Mouse (Mus musculus) adrenal gland, postnatal 4 days (tissue): ENCODE results near the gene Pus7l. TPM values are rescaled to one million over a fixed set of nuclear protein-coding genes. Genes with fewer than 3 reads are reported as not detected.
"Not testable (repeated sequence)": the region's sequence is repeated elsewhere in the genome, so short reads cannot be mapped to it uniquely, and the experiment has no call there.

Experiments used
- DNase-seq, 2 experiments: peaks; one replicate each; pipeline ENCODE4 v3.0.0; 2021 to 2022; ENCODE audit warnings: low spot score in 2 of 2, mixed read lengths in 2 of 2
- total RNA-seq, 2 experiments: library from RNA; stranded (reverse); gene quantifications; 2 replicates each; pipeline ENCODE4 v1.2.3; 2021

Pus7l gene
- total RNA-seq, 2 experiments from 2014 or later = 6.1 to 6.7 TPM

DNA sequence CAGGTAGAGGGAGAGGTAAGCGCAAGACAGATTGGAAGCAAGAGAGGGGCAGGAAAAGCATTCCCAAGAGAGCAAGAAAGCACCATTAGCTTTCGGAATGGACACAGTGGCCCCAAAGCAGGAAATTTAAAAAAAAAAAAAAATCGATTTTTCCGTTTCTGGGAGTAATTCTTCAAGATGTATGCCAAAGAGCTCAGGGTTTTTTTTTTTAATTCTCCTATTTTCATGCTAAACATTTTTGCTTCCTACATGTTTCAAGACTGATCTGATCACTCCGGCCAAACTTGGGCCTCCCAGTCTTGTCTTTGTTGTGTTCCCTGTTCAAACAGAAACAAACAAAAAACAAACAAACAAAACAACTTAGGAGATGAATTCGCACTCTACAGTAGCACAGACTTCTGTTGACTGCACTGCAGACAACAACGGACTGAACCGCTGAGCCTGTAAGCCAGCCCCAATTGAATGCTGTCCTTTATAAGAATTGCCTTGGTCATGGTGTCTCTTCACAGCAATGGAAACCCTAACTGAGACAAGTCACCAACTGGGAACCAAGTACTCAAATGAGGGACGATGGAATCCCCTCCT is 797 bp upstream of the Pus7l start:
- DNase-seq = no peak

DNA sequence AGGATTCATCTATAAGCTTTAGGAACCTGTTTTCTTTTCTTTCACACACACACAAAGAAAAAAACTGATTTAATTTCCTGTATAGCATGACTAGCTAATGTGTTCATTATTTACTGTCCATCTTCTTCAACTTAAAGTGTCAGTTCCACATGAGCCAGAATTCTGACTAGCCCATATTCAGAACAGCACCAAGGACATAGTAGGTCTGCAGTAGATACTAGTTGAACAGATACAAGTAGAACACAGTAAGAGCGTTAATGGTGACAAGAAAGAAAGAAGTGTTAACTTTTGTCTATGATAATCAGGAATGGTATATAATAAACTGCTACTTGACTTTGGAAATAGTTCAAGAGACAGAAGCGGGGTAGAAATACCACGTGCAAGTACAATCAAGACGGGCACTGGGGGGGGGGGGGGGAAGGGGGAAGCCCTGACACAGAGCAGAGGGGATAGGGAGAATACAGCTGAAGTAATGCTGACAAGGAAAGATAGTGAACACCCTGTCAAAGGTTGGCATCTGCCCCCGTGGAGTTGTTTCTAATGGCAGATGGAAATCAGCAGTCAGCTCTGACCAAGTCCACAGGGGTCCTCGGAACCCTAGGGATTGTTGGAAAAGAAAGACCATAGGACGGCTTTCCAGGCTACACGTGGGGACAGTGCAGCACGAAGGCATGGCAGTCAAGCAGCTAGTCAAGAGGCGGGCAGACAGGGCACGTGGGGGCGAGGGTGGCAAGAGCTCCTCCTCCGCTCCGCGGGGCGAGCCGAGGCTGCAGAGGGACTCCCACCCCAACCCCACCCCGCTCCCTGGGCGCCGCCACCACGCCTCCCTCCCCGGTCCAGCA is 559 bp downstream of the Pus7l start:
- no peak for DNase-seq

DNA sequence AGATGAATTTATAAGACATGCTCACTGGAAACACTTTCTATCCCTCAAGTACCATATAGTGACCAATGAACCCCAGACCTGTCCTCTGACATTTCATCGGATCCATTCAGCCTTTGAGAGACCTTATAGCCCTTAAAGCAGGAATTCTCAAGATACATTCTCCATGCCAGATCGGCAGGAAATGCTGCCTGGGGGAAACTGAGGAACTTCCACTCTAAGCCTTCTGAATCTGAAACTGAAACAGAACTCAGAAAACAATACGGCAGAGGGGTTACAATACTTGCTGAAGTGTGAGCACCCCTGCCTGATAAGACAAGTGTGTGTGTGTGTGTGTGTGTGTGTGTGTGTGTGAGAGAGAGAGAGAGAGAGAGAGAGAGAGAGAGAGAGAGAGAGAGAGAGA is 4.1 kb downstream of the Pus7l start:
- DNase-seq = no peak

DNA sequence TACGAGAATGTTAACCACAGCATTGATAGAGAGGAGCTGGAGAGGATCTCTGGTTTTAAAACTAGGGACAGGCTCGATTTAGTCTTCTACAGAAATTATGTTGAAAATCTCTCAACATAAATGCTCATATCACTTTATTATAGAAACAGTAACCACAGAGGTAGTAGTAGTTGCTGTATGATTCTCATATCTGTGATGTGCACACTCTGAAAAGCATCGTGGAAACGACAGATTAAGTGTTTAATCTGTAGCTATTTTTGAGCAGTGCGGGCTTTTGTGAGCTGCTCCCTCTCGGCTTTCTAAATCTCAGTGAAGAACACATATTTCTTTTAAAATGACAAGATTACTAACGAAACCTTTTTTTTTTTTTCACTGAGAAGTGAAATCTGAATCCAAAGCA is 7.8 kb downstream of the Pus7l start:
- DNase-seq = no peak

DNA sequence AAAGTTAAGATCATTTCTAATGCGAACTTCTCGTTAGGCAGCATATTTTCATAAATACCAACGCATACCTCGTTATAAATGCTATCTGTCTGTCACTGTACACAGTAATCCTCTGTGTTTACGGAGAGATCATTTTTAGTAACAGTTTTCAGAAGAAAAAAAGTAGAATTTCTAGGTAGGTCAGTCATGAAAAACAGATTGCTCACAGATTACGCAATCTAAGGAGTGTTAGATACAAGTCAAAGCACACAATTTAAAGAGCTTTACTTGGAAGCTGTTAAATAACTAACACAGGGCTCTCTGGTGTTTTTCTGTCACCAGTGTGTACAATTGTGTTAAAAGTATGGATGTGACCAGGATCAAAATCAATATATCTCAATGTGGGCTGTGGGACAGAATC is 10.4 kb downstream of the Pus7l start:
- DNase-seq = no peak

DNA sequence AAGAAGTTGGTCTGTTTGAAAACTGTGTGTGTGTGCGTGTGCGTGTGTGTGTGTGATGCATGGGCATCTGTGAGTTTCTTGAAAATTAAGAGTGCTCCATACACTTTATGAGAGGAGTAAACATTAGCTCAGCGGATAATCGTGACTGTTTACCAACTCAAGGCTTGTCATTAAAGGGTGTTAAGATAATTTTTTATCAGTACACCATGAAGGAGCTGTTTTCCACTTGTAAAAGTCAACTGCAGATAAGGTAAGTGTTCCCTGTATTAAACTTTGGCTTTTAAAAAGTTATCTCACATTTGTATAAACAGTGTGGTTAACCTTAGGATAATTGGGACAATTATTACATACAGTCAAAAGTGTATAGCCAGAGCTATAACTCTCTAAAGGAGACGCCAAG is 11.0 kb downstream of the Pus7l start:
- DNase-seq = no peak

DNA sequence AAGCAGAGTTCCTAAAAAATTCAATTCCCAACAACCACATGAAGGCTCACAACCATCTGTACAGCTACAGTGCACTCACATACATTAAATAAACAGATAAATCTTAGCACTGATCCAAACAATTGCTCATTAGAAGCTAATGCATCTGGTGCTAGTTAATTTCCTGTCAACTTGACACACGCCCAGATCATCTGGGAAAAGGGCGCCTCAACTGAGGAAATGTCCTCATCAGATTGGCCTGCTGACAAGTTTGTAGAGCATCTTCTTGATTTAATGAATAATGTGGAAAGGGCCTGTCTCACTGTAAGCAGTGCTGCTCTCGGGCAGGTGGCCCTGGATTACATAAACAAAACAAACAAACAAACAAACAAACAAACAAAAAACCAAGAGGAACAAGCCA is 12.8 kb downstream of the Pus7l start:
- no peak for DNase-seq

DNA sequence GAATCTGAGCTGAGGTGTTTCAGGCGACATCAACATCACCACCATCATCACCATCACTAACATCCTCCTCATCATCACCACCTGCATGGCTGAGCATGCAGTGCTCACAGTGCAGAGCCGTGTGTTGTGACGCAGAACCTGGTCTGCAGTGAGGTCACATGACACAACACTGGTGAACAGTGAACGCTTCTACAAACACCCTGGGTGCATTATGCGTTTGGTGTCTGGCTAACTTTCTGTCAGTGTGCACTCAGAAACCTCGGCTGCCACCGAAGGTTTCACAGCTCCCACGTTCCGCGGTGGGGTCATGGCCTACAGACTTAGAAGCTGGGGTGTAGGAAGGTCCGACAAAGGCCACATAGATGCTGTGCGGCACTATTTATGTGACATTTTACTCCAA is 18.4 kb downstream of the Pus7l start:
- no peak for DNase-seq

DNA sequence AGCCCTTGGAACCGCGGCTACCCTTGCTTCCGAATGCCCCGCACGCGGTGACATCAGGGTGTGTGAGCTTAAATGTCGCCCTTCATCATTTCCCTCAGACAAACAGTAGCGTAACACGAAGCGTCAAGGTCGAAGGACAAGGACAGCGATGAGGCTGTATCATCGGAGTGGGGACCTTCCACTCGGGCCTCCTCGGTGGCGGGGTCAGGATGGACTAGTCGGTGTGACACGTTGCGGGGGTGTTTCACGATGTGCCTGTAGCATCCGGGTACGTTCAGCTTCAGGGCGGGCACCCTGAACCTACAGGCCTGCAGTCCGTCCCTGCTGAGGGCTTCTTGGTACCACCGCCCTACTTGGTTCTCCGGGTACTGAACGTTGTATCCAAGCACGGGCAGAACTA is 20.1 kb downstream of the Pus7l start:
- DNase-seq = no peak

DNA sequence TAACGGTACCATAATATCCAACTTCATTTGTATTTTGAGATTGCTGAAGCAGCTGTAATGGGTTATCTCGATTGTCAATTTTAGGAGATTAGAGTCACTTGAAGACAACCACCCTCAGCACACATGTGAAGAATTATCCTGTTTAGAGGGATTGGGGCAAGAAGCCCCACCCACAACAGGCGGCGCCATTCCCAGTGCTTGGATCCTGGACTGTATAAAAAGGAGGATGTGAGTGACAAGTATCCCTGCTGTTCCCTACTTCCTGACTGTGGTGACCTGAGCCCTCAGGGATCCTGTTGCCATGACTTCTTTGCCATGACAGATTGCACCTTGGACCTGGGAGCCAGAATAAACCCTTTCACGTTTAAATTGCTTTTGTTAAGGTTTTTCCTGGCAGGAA is 22.4 kb downstream of the Pus7l start:
- no peak for DNase-seq

DNA sequence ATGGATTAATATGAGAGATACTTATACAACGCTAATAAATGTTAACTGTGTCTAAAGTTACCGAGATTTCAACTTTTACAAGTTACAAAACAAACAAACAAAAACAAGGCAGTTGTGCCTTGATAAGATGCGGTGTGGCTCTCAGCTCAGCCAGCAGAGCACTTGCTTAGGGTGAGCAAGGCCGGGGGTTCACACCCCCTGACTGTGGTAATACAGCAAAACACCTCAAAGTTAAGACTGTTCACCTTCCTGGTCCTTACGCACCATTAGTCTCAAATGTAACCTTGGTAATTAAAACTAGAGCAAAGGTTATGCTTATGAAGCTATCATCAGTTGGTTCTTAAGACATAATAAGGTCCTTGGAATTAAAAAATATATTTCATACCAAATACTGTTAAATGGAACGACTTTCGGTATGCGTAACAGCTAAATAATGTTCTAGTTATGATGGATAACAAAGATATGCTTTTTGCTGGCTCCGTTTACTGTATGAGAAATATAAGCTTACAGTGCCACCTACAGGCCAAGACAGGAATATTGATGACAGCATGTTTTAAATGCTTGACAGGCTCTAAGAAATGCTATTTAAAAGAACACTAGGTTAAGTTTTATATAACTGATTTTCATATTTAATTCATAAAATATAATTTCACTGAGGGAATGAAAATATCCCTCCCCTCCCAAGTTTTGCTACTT is 23.0 kb downstream of the Pus7l start:
- no peak for DNase-seq

DNA sequence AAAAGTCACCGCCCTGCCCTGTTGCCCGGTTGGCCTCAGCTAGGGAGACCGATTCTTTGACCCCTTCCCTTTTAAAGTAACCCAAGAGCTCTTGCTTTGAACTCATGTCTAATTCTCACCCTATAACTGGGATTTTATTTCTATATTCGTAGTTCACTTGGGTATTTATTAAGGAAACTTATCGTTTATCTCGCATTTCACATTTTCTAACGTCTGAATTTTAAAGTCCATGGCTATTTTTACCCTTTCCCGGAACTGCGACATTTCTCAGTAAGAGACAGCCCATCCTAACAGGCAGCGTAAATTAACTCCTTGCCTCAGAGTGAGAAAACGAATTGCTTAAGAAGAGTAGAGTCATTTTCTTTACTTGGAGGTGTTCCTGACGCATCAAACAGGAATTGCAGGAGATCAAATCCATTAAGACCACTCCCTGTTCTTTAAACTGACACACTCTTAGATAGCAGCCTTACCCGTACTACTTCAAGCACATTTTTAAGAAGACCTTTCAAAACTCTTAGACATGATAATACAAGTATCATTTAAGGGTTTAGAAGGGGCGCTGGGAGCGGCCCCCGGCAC is 25.3 kb downstream of the Pus7l start:
- DNase-seq = no peak

DNA sequence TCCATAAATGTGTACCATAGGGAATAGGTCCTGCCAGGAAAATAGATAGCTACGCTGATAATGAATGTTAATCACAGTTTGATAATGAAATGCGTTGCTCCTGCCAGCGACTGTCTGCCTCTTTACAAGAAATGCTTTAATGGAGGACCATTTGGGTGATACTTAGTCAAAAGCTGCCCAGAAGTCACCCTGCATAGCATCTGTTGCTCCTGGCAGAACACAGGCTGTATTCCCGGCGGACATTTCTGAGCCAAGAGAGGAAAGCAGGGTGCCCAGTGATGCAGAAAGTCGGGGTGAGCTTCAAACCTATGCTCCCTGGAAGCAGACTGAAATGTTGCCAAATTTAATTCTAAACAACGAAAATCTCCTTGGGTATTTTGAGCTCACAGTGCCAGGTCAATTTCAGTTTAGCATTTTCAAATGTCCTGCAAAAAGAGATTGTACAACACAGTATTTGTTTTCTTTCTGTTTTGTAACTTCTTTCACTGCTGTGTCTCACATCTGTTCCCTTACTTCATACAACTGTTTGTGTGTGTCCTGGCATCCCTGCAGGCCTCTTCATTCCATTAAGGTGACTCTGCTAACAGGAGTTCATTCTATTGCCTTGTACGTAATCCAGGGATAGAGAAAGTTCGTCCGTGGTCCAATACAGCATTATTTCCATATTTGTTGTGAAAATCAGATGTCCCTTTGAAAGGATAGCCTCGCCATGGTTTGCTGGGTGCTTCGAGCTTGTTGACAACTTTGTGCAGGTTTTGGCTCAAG is 39.7 kb downstream of the Pus7l start:
- no peak for DNase-seq

DNA sequence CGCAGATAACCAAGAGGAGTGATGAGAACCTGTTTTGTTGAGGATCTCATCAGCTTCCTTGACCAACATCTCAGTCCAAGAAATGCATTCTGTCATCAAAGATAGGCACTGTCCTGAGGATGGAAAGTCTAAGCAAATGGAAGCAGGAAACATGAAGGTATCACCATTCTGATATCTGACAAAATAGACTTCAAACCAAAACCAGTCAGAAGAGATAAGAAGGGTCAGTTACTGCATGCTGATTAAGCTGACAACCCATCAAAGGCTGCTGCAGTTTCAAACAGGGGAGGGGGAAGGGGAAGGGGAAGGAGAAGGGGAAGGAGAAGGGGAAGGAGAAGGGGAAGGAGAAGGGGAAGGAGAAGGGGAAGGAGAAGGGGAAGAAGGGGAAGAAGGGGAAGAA is 44.1 kb downstream of the Pus7l start:
- no peak for DNase-seq

DNA sequence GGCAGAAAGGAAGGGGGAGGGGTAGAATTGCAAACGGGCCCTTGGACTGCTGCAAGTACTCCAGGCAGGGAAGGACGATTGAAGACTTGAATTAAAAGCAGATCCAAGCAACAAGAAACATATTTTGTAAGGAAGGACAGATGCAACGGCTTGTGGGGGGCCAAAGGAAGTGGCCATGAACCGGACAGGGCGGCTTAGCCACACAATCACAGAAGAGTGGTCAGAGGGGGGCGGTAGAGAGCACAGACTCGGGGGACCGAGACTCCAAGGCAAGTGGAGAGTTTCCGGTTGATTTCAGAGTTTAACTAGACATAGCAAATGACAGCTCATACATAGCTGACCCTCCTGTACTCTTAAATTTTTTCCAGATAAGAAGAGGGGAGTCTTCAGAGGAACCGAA is 47.4 kb downstream of the Pus7l start:
- no peak for DNase-seq

DNA sequence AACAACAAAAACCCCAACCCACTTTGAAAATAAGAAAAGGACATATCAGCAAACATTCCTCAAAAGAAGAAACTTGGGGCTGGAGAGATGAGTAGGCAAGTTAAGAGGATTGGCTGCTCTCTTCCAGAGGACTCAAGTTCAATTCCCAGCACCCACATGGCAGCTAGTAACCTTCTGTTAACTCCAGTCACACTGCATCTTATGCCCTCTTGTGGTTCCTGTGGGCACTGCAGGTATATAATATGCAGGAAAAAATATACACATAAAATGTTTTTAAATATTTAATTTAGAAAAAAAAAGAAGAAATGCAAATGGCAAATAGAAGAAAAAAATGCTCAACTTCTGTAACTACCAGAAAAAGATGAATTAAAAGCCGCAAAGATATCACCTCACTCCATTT is 48.9 kb downstream of the Pus7l start:
- no peak for DNase-seq

DNA sequence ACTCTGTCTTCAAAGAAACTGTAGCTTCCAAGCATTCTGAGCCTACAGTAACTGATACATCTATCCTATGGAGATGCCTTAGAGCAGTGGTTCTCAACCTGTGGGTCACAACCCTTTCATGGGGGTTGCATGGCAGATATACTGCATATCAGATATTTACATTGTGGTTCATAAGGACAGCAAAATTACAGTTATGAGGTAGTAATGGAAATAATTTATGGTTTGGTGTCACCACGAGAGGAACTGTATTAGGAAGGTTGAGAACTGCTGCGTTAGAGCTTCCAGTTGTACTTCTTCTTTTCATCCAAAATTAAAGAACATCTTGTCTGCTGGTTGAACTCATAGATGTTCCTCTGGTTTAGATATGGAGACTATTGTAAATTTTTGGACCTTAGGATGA is 53.9 kb downstream of the Pus7l start:
- DNase-seq = no peak

DNA sequence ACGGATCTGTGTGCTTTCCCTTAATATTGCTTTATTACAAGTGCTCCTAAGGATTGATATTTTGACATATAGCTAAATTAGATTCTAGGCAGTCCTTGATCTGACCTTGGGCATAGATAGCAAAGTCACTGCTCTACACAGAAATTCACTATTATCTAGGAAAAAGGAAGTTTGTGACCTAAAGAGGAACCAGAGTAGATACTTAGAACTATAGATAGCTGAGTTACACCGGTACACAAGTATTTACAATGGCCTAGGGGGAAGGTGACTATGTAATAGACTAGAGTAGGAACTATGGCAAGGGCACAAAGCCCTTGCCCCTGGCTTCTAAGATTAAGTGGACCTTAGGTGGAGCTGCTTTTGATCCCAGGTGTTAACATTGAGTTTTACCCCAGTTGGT is 55.3 kb downstream of the Pus7l start:
- not testable (repeated sequence) for DNase-seq

DNA sequence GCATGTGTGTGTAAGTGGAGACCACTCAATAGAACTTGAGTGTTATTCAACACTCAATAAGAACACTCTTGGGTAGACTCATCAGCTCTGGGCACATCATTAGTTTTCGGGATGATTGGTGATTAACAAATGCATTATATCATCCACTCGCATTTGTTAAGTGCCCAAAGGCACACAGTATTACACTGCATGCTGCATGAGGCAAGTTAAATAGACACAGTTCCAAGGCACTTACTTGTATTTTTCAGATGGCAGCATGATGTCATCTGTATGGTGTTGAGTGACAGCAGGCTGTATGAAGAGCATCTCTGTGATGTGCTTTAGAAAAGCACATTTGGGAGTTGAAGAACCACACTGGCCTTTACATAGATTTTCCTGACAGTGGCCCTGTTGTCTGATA is 60.8 kb downstream of the Pus7l start:
- DNase-seq = no peak

DNA sequence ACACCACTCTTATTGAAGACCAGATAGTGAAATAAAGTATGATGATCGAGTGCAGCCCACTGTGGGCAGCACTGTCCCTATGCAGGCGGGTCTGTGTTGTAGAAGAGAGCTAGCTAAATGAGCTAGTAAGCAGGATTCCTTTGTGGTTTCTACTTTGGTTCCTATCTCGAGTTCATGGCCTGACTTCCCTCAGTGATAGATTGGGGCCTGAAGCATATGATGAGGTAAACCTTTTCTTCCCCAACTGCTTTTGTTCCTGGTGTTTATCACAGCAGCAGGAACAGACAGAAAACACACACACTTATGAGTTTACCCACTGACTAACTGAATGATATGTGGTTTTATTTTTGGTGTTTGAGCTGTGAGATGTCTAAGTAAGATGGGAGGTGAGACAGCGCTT is 62.6 kb downstream of the Pus7l start:
- DNase-seq = no peak

DNA sequence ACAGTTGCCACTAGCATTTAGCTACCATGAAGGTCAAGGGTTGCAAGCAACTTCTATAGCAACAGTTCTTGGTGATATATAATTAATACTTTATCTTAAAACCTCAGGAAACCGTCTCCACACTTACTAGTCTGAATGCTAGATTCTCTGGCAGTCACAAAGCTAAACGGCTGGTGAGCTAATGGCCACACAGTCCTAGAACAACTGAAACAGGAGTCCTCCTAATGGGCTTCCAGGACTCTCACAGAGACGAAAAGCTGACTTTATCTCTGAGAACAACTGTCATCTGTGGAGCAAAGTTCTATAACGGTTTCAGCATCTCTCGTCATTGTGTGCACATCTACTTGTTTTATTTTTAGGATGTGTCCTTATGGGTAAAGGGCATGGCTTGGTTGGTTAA is 63.1 kb downstream of the Pus7l start:
- no peak for DNase-seq
